Mouse (Mus musculus) brain, embryonic 14.5 days (tissue): Measurements from ENCODE around the gene Ano10.

Experiments
- CTCF ChIP-seq: fragments of 200-500 bp; IDR thresholded peaks from 2 replicates; pipeline ENCODE4 v1.5.1; 2012; ENCODE audit warnings: inconsistent platforms, mild to moderate bottlenecking, moderate library complexity, borderline replicate concordance; ENCODE audit not compliant: insufficient read depth, insufficient read length; ENCODE audit errors: extremely low read depth
- POLR2A ChIP-seq: fragments of 200-500 bp; IDR thresholded peaks from 2 replicates; pipeline ENCODE4 v1.6.1; 2012; ENCODE audit warnings: mild to moderate bottlenecking, inconsistent platforms, borderline replicate concordance; ENCODE audit not compliant: poor library complexity, insufficient read depth, insufficient read length, severe bottlenecking; ENCODE audit errors: extremely low read depth

DNA sequence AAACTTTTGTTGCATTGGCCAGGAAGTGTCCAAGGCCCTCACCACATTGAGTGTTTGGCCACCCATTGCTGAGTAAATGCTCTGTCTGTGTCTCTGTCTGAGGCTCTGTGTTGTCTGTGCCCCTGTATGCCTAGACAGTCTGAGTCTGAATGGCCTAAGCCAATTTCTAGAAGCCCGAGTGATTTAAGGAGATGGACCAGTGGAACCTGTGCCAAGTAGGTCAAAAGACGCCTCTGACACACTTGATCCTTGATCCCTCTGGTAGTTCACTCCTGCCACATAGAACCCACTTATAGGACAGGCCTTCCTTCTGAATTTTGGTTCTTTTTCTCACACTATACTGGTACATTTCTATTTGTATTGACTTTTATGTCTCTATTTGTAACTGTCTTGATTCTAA, 17.6 kb downstream of the Ano10 start:
- TF ChIP-seq CTCF (no peak), POLR2A (no peak)
